Mouse (Mus musculus) myocyte (in vitro differentiated cells): ENCODE data around the gene Mpst.
A peak's percentile ranks its signal among the peaks of the same experiment; 100 is the strongest.

Experiments
- E2F4 ChIP-seq: IDR thresholded peaks from one replicate; pipeline ENCODE4 v1.6.1; 2011; ENCODE audit warnings: mild to moderate bottlenecking, control low read depth, moderate library complexity; ENCODE audit not compliant: insufficient read depth
- MAX ChIP-seq: IDR thresholded peaks from one replicate; pipeline ENCODE4 v1.6.1; 2011; ENCODE audit warnings: low read depth, mild to moderate bottlenecking, control low read depth
- MYOD1 ChIP-seq, 3 experiments: IDR thresholded peaks; one replicate each; pipeline ENCODE4 v1.6.1; 2011; ENCODE audit warnings: control low read depth in 2 of 3, low read depth in 2 of 3, mild to moderate bottlenecking in 2 of 3, moderate library complexity in 1 of 3; ENCODE audit not compliant: insufficient read length in 2 of 3, control insufficient read depth in 1 of 3
- MYOG ChIP-seq, 3 experiments: IDR thresholded peaks; one replicate each; pipeline ENCODE4 v1.6.1; 2011; ENCODE audit warnings: control low read depth in 2 of 3, low read depth in 2 of 3, mild to moderate bottlenecking in 2 of 3; ENCODE audit not compliant: insufficient read length in 2 of 3, control insufficient read depth in 1 of 3, insufficient read depth in 1 of 3
- POLR2A ChIP-seq: IDR thresholded peaks from one replicate; pipeline ENCODE4 v1.6.1; 2011; ENCODE audit warnings: low read depth, mild to moderate bottlenecking, control low read depth, moderate library complexity; ENCODE audit not compliant: insufficient read length
- POLR2AphosphoS2 ChIP-seq: IDR thresholded peaks from one replicate; pipeline ENCODE4 v1.6.1; 2011; ENCODE audit warnings: low read depth, control low read depth; ENCODE audit not compliant: insufficient read length
- SRF ChIP-seq: IDR thresholded peaks from one replicate; pipeline ENCODE4 v1.6.1; 2011; ENCODE audit warnings: low read depth; ENCODE audit not compliant: control insufficient read depth, insufficient read length
- TCF12 ChIP-seq: IDR thresholded peaks from one replicate; pipeline ENCODE4 v1.6.1; 2011; ENCODE audit warnings: mild to moderate bottlenecking, control low read depth; ENCODE audit not compliant: poor library complexity, insufficient read depth, severe bottlenecking
- TCF3 ChIP-seq: IDR thresholded peaks from one replicate; pipeline ENCODE4 v1.6.1; 2011; ENCODE audit warnings: low read depth, control low read depth; ENCODE audit not compliant: insufficient read length
- USF1 ChIP-seq: IDR thresholded peaks from one replicate; pipeline ENCODE4 v1.6.1; 2011; ENCODE audit warnings: low read depth, mild to moderate bottlenecking, control low read depth, moderate library complexity

DNA sequence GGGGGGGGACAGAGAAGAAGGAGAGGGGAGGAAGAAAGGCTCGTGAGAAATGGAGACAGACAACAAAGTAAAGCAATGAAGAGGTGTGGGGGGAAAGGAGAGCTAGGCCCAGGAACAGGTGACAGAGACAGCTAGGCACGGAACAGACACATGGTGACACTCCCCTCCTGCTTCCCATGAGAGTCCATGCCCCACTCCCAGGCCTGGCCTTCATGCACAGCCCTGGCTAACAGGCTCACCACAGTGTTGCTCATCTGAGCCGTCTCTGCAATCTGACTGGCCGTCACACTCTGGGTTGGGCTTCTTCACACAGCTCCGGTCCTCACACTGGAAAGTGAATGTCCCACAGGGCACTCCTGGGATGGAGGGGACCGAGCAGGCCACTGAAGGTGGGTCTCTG lies 37.6 kb downstream of the Mpst start:
- TF ChIP-seq POLR2AphosphoS2 (peak; percentile 70), POLR2A (no peak), USF1 (no peak), MAX (no peak), MYOD1 (IDR thresholded peaks at IDR 0.05; ENCODE audit: control insufficient read depth in 1 of 3, insufficient read length in 2 of 3, low read depth in 2 of 3) (no peak), TCF12 (no peak), MYOG (IDR thresholded peaks at IDR 0.05; ENCODE audit: control insufficient read depth in 1 of 3, insufficient read depth in 1 of 3, insufficient read length in 2 of 3, low read depth in 2 of 3) (no peak), E2F4 (no peak), TCF3 (no peak), SRF (no peak)
